Mouse (Mus musculus): ENCODE measurements around the gene Ebf4.

GRCm38 (mm10) chr2:130260822-130261221 is 34.1 kb upstream of the Ebf4 start:
- TF ChIP-seq CTCF (IDR thresholded peaks at IDR 0.05), result no peak
- TF ChIP-seq POLR2A (IDR thresholded peaks at IDR 0.05; ENCODE audit: insufficient read depth, low read depth, low read length), result no peak

Data from heart, adult 2 months (tissue).